Mouse (Mus musculus) right cerebral cortex, adult 2 months (tissue): ENCODE results near the gene St3gal3.

ENCODE experiments used
- DNase-seq, 2 experiments: peaks; one replicate each; pipeline ENCODE4 v3.0.0; 2021 to 2022; ENCODE audit warnings: low spot score in 2 of 2

Gene St3gal3

GRCm38 (mm10) chr4:117986766-117987165, 147.9 kb downstream of the St3gal3 start:
- DNase-seq: no peak

DNA sequence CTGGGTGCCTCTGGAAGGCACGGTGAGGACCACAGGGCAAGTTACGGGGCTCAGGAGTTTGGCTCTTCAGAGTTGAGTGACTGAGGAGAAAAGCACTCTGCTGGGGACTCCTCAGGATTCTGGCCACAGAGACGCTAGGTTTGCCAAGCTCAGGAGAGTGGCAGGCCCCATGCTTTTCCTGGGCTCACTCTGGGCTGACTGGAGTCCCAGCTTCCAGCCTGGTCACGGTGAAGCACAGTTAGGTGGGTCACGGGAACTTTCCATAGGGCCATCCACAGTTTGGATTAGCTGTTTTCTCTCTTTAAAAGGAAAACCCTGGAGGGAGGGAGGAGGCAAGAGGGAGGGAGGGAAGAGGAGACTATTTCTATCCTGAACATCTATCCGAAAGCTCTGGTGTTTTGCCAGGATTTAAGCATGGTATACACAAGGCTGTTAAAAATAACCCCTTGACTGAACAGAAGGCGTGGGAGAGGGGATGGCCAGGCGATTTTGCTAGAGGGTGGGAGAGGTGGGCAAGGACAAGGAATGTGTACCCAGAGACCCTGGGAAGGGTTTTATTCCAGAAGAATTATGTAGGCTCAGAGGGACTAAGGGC, 149.6 kb downstream of the St3gal3 start:
- DNase-seq: peak; percentile 31 to 33

GRCm38 (mm10) chr4:117984206-117984605, 150.5 kb downstream of the St3gal3 start:
- no peak for DNase-seq

GRCm38 (mm10) chr4:117982706-117983105, 152.0 kb downstream of the St3gal3 start:
- DNase-seq: peak; percentile 64 to 70

- DNase-seq: no peak
These were observed 153.2 kb downstream of the St3gal3 start for GRCm38 (mm10) chr4:117981518-117981917.

GRCm38 (mm10) chr4:117980161-117980560, 154.6 kb downstream of the St3gal3 start:
- no peak for DNase-seq

DNA sequence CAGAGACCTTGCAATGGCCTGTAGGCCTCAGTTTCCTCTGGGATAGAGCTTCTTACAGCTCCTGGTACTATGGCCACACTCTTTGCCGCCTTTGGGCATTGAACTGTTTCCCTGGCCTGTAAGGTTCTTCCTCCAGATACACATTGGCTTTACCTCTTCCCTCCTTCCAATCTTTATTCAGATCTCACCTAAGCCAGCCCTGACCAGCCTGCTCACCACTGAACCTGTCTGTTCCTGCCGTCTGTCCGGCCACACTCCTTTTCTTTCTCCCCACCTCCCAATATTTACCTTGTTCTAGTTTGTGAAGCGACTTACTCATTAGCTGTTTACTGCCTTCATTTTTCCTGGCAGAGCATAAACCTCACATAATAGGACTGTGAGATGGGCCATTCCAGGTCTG, 155.5 kb downstream of the St3gal3 start:
- no peak for DNase-seq

GRCm38 (mm10) chr4:117978282-117978681, 156.4 kb downstream of the St3gal3 start:
- no peak for DNase-seq

DNA sequence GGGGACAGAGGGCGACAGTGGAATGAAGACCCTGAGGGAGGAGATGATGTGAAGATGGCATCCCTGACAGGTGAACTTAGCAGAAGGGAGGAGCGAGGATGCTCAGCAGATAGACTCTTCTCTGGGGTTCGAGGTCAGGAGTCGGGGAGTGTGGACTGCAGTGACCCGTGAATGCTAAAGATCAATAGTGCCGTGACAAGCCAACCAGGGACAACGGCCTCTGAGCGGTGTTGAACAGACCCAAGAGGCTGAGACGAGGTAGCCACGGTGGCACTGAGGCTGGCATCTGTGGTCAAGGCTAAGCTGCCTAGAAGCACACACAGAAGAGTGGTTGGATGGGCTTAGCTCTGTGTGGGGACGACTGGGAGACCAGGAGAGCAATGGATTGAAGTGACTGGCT, 156.9 kb downstream of the St3gal3 start:
- no peak for DNase-seq

- no peak for DNase-seq
These were observed 157.3 kb downstream of the St3gal3 start for GRCm38 (mm10) chr4:117977371-117977770.

DNA sequence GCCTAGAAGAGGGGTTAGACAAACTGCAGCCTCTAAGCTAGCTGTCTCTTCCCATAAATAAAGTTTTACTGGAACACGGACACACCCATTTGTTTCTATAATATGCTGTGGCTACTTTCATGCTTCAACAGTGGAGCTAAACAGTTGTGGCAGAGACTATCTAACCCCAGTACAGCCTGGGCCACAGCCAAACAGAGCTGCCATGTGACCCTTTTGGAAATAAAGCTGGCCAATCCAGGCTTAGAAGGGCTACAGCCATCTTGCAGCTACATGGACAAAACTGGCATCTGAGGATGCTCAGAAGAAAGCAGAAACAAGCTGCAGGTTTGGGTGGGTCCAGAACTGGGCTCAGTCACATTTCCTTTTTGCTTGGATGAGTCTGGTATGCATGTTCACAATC, 158.9 kb downstream of the St3gal3 start:
- no peak for DNase-seq

GRCm38 (mm10) chr4:117974719-117975118, 160.0 kb downstream of the St3gal3 start:
- peak; percentile 44 to 56 for DNase-seq

- DNase-seq: no peak
These were observed 161.7 kb downstream of the St3gal3 start for GRCm38 (mm10) chr4:117972999-117973398.

DNA sequence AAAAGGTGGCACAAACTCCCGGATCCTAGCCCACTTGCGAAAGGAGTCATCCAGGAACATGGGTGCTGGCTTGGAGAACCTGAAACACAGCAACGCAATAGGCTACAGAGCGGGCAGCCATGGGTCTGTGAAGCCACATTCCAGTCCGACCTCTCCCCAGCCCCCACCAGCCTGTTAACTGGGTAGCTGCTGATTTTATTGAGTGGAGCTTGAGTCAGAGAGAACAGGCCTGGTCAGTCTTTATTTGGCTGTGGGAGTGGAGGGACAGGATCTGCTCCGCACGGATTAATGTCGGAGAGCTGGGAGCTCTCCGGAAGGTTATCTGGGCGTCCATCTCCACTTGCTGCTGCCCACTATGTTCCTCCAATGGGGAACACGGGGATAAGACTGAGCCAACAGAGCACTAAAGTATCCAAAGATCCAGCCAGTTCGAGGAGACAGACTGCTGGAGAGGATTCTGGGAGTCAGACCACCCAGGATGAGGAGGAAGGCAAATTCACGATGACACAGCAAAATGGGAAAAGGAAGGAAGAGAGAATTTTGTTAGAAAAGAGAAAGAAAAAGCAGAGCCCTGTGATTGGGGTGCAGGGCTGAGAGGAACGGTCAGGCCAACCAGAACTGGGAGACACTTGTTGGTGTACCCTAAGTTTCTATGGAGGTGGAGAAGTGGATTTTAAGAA, 170.2 kb downstream of the St3gal3 start:
- DNase-seq: no peak

DNA sequence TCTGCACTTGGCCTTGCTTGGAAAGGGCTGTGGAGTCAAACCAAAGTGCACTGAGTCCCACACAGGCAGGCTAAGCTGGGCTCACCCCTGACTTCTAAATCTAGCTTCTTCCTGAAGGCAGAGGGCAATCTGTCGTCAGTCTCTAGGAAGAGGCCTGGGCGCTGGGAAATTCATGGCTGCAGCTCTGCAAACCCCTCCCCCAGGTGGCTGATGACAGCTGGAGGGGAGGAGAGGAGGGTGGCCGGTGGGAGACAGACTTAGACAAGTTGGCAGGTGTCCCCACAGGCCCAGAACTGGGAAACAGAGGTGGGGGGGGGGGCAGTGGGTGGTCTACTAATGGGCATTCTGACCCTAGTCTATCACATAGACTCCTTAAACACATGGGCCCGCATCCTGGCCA, 177.2 kb downstream of the St3gal3 start:
- no peak for DNase-seq

- DNase-seq: no peak
These were observed 187.2 kb downstream of the St3gal3 start for GRCm38 (mm10) chr4:117947493-117947892.

DNA sequence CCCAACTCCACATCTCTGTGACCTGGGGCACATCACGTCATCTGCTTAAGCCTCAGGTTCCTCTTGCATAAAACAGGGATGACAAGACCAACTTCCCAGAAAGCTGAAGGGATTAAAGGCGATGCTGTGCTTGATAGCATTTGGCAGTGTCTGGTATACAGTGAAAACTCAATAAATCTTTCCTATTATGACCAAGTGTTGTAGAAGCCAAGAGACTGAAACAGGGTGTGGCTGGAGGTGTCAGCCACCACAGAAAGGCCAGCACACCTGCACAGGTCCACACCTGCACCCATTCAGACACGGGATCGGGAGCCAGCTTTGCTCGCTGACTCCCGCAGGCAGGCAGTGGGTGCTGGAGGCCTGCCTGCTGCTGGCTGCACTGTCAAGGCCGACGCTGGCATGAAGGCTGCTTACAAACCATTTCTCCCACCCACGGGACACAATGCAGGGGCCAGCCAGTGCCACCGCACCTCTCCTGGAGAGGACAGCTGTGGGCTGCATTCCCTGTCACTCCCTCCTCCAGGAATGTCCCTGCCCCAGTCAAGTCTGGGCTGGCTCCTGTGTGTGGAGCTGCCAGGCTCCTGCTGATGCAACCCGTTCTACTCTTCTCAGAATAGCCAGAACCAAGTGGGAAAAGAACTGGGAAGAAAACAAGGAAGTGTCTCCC, 187.9 kb downstream of the St3gal3 start:
- peak in 1 of 2 experiments; percentile 6 for DNase-seq

GRCm38 (mm10) chr4:117943317-117943716, 191.4 kb downstream of the St3gal3 start:
- no peak for DNase-seq

DNA sequence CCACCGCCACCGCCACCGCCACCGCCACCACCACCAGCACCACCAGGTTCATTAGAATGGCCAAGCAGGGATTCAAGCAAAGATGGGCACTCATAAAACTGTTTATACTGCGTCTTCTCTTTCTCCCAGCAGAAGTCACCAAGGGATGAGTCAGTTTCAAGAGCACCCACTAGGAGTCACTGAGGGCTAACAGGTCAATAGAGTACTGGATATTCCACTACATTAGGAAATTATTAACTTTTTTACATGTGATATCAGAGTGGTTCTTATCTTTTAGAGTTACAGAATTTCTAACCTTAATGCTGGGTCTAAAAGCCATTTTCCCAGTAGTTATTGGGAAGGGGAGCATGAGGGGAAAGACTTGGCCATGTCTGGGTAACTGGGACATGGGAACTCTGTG, 197.8 kb downstream of the St3gal3 start:
- no peak for DNase-seq

- no peak for DNase-seq
These were observed 200.6 kb downstream of the St3gal3 start for GRCm38 (mm10) chr4:117934081-117934480.

- DNase-seq: no peak
These were observed 201.5 kb downstream of the St3gal3 start for GRCm38 (mm10) chr4:117933248-117933647.

DNA sequence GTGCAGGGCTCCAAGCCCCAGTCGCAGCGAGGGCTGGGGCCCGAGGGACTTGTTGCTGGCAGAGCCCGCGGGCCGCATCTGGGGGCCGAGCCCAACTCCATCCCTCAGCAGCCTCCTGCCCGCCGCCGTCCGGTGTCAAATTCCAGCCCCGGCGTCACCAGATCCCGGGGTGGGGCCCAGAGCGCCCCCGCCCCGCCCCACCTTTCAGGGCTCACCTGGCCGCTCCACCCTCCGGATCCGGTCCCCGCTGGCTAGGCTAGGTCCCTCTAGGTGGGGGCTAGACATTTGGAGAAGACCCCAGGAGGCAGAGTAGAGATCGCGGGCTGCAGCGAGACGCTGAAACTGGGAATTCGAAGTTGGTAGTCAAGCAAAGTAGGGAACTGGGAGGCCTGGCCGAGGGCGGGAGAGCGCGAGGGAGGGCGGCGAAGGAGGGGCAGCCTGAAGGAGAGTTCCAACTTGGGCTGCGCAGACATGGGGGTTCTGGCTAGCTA, 205.3 kb downstream of the St3gal3 start, which contains the start of gene Artn:
Artn (minus strand) TSS at position 373 of the 491 bp plus-strand sequence.
- no peak for DNase-seq
